Mouse (Mus musculus): ENCODE results near the gene Kif3b. TPM values are rescaled to one million over a fixed set of nuclear protein-coding genes. Genes with fewer than 3 reads are reported as not detected.

Kif3b gene
- polyA plus RNA-seq, 1 experiment from 2014 or later, result 16.4 TPM

DNA sequence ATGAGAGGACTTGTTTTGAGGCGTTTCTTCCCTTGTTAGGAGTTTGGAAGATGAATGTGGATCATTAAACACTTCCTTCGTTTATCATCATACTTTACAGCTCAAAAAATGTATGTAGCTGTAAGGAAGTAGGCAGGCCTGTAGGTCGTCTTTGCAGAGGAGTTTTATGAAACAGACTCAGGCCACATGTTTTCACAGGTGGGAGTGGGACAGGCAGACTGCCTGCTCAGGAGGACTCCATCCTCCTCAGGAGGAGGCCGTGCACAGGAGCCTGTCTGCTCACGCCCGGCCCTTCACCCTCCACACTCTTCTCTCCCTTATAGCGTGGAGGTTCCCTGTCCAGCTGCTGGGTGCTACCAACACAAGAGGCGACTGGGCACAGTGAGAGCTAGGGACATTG, 17.9 kb downstream of the Kif3b start:
- WGBS, result 76% methylated on average over 7 of the region's 8 CpGs
- no peak for ATAC-seq (ENCODE audit: low read depth)
- no peaks in the 10 kb centered on the region for H3K9me3 ChIP-seq (ENCODE audit: control insufficient read depth, low read length)

DNA sequence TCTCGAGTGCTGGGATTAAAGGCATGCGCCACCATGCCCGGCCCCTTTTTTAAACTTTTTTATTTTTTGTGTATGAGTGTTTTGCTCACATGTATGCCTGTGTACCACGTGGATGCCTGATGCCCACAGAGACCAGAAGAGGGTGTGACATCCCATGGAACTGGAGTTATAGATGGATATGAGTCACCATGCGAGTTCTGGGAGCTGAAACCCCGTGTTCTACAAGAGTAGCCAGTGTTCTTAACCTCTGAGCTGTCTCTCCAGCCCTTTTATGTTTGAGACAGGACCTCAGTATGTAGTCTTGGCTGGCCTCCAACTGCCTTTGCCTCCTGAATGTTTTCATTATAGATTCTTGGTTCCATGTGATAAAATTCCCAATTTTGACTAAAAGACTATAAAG, 19.0 kb downstream of the Kif3b start:
- no peak overlapping the region for H3K4me3 ChIP-seq (ENCODE audit: low read depth, low read length)
- no peak overlapping the region for H3K27ac ChIP-seq (ENCODE audit: low read depth, low read length)
- H3K9me3 ChIP-seq (ENCODE audit: control insufficient read depth, low read length), result no peaks in the 10 kb centered on the region
- no peak overlapping the region for H3K4me2 ChIP-seq (ENCODE audit: low read depth, low read length)
- no peak overlapping the region for H3K9ac ChIP-seq (replicated peaks; ENCODE audit: low read depth, low read length)
- WGBS, result 80% methylated on average over 6 of the region's 6 CpGs
- no peak for ATAC-seq (ENCODE audit: low read depth)
- H3K4me1 ChIP-seq (ENCODE audit: control insufficient read depth, insufficient read depth, low read length), result 0 out of 2 replicates have a peak, but pooled peaks cover under 1% of the 10 kb centered on the region
- H3K36me3 ChIP-seq (ENCODE audit: control insufficient read depth, insufficient read depth, low read length), result no peaks in the 10 kb centered on the region
- no peaks in the 10 kb centered on the region for H3K27me3 ChIP-seq (ENCODE audit: control insufficient read depth, insufficient read depth, low read length)

More for the DNA sequence above, 17.9 kb downstream of the Kif3b start:
- H3K27me3 ChIP-seq (ENCODE audit: control insufficient read depth, insufficient read depth, low read length), result no peaks in the 10 kb centered on the region
- H3K36me3 ChIP-seq (ENCODE audit: control insufficient read depth, insufficient read depth, low read length), result no peaks in the 10 kb centered on the region
- H3K4me3 ChIP-seq (ENCODE audit: low read depth, low read length), result no peak overlapping the region
- no peak overlapping the region for H3K9ac ChIP-seq (replicated peaks; ENCODE audit: low read depth, low read length)
- H3K4me1 ChIP-seq (ENCODE audit: control insufficient read depth, insufficient read depth, low read length), result 0 out of 2 replicates have a peak, but pooled peaks cover 3% of the 10 kb centered on the region
- H3K4me2 ChIP-seq (ENCODE audit: low read depth, low read length), result no peak overlapping the region
- H3K27ac ChIP-seq (ENCODE audit: low read depth, low read length), result no peak overlapping the region

DNA sequence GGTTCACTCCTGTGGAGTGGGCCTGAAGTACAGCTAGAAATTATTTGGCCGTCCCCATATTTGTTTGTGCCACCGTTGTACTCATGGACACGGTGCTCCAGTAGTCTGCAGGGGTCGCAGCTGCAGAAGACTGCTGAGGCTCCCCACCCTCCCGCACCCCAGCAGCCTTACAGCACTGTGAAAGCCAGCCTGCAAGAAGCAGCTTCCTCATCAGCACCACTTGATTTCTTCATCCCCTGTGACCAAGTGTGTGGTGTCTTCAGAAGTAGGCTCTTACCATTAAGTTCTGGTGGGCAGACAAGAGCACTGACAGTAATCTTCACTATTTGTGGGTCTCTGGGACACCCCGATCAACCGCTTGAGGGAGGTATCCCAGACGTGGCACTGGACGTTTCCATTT, 21.7 kb downstream of the Kif3b start:
- H3K4me3 ChIP-seq (ENCODE audit: low read depth, low read length), result no peak overlapping the region
- 95% methylated on average over 9 of the region's 9 CpGs for WGBS
- H3K27me3 ChIP-seq (ENCODE audit: control insufficient read depth, insufficient read depth, low read length), result no peaks in the 10 kb centered on the region
- H3K4me1 ChIP-seq (ENCODE audit: control insufficient read depth, insufficient read depth, low read length), result no peaks in the 10 kb centered on the region
- H3K36me3 ChIP-seq (ENCODE audit: control insufficient read depth, insufficient read depth, low read length), result peaks cover 14% of the 10 kb centered on the region; the same call in 1 of the 2 replicates
- H3K9me3 ChIP-seq (ENCODE audit: control insufficient read depth, low read length), result no peaks in the 10 kb centered on the region
- H3K9ac ChIP-seq (replicated peaks; ENCODE audit: low read depth, low read length), result no peak overlapping the region
- no peak overlapping the region for H3K4me2 ChIP-seq (ENCODE audit: low read depth, low read length)
- ATAC-seq (ENCODE audit: low read depth), result no peak
- H3K27ac ChIP-seq (ENCODE audit: low read depth, low read length), result no peak overlapping the region

DNA sequence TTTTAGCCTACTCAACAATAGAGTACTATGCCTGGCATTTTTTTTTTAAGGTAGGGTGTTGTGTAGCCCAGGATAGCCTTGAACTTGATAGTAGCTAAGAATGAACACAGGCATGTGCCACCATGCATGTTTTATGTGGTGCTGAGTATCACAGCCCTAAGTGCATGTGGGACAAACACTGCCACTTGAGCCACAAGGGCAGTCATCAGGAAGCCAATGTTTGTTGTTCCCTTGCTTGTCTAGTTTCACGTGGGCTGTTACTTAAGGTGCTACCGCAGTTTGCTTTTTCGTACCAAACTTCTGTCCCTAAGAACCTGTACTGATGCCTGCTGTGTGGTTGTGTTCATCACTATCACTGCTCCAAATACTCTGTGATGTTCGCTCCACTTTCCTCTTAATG, 27.2 kb downstream of the Kif3b start:
- no peak overlapping the region for H3K4me2 ChIP-seq (ENCODE audit: low read depth, low read length)
- H3K27ac ChIP-seq (ENCODE audit: low read depth, low read length), result no peak overlapping the region
- ATAC-seq (ENCODE audit: low read depth), result no peak
- H3K27me3 ChIP-seq (ENCODE audit: control insufficient read depth, insufficient read depth, low read length), result no peaks in the 10 kb centered on the region
- no peak overlapping the region for H3K4me3 ChIP-seq (ENCODE audit: low read depth, low read length)
- no peaks in the 10 kb centered on the region for H3K4me1 ChIP-seq (ENCODE audit: control insufficient read depth, insufficient read depth, low read length)
- peaks cover 45% of the 10 kb centered on the region for H3K36me3 ChIP-seq (ENCODE audit: control insufficient read depth, insufficient read depth, low read length)
- H3K9me3 ChIP-seq (ENCODE audit: control insufficient read depth, low read length), result no peaks in the 10 kb centered on the region
- 94% methylated on average over 4 of the region's 4 CpGs for WGBS
- H3K9ac ChIP-seq (replicated peaks; ENCODE audit: low read depth, low read length), result no peak overlapping the region

DNA sequence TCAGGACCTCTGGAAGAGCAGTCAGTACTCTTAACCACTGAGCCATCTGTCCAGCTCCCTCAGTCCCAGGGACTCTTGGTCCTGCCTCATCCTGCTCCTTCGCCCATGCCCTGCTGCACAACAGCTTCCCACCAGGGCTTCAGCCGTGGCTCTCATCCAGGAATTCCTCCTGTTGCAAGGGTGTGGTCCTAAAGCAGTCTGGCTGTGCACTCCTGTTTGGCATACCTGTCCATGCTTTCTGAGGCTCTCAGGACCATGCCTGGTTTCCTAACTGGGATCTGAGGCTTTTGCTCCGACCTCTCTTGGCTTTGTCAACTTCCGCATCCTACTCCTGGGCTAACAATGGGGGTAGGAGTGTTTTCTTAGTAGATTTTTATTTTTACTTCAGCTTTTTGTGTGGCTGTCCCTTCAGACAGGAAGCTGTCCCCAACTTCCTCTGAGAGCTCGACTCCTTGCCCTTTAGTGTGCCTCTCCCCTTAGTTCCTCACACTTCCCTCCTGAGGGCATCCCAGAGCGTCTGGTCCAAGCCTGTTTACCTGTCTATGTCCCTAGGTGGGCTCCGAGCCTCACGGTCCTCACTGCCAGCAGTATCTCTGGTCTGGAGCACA, 27.9 kb downstream of the Kif3b start:
- Histone ChIP-seq H3K36me3 (ENCODE audit: control insufficient read depth, insufficient read depth, low read length) (peaks cover 52% of the 10 kb centered on the region), H3K4me3 (ENCODE audit: low read depth, low read length) (no peak overlapping the region), H3K9me3 (ENCODE audit: control insufficient read depth, low read length) (no peaks in the 10 kb centered on the region), H3K27ac (ENCODE audit: low read depth, low read length) (no peak overlapping the region), H3K4me2 (ENCODE audit: low read depth, low read length) (no peak overlapping the region), H3K9ac (replicated peaks; ENCODE audit: low read depth, low read length) (no peak overlapping the region), H3K27me3 (ENCODE audit: control insufficient read depth, insufficient read depth, low read length) (no peaks in the 10 kb centered on the region), H3K4me1 (ENCODE audit: control insufficient read depth, insufficient read depth, low read length) (no peaks in the 10 kb centered on the region)
- WGBS, result 82% methylated on average over 8 of the region's 8 CpGs
- no peak for ATAC-seq (ENCODE audit: low read depth)

DNA sequence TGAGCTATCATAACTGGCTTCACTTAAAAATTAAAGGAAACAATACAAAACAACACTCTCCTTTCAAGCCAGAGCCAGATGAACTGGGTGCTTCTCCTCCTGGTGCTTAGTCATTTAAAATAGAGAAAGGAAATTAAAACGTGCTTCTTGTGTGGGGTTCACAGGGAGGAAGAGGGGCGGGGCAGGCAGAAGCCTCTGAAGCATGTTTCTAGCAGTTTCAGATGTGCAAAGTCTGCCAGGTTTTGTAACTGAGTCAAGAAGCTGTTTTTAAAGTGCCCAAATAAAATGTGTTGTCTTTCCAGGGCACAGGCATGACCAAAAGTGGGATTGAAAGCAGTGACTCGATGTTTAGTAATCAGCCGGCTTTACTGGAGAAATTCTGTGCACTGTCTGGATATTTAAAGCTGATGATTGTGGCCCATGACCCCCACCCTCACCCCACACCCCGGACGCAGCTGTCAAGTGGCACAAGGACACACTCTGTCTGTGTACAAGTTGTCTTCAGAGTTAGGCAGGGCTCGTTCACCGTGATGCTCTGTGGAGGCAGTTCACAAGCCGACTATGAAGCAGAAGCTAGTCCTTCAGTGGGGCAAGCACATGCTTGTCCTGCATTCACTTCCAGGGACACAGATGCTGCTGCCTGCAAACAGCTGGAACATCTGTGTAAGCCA, 34.6 kb downstream of the Kif3b start:
- peaks cover 61% of the 10 kb centered on the region for H3K36me3 ChIP-seq (ENCODE audit: control insufficient read depth, insufficient read depth, low read length)
- no peaks in the 10 kb centered on the region for H3K27me3 ChIP-seq (ENCODE audit: control insufficient read depth, insufficient read depth, low read length)
- H3K9me3 ChIP-seq (ENCODE audit: control insufficient read depth, low read length), result no peaks in the 10 kb centered on the region
- H3K4me1 ChIP-seq (ENCODE audit: control insufficient read depth, insufficient read depth, low read length), result no peaks in the 10 kb centered on the region
- WGBS, result 88% methylated on average over 9 of the region's 9 CpGs
- H3K9ac ChIP-seq (replicated peaks; ENCODE audit: low read depth, low read length), result no peak overlapping the region
- no peak overlapping the region for H3K27ac ChIP-seq (ENCODE audit: low read depth, low read length)
- no peak overlapping the region for H3K4me3 ChIP-seq (ENCODE audit: low read depth, low read length)
- no peak for ATAC-seq (ENCODE audit: low read depth)
- no peak overlapping the region for H3K4me2 ChIP-seq (ENCODE audit: low read depth, low read length)

DNA sequence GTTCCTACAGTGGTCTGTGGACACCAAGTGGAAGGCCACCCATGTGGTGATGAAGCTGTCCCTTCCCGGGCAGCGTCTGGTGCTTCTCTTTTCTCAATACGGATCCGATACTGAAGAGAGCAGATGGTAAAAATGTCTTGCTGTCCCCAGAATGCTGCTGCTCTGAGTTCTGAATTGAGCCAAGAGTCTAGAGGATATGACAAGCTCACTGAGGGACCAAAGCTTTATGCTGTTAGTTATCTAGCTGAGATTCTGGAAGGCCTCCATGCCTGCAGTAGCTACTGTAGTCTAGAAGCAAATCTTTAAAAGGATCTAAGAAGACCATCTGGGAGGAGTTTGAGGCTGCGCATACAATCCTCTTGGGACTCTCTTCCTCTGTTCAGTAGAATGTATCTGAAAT, 41.1 kb downstream of the Kif3b start:
- H3K4me3 ChIP-seq (ENCODE audit: low read depth, low read length), result no peak overlapping the region
- no peaks in the 10 kb centered on the region for H3K9me3 ChIP-seq (ENCODE audit: control insufficient read depth, low read length)
- no peaks in the 10 kb centered on the region for H3K4me1 ChIP-seq (ENCODE audit: control insufficient read depth, insufficient read depth, low read length)
- peaks cover 30% of the 10 kb centered on the region for H3K36me3 ChIP-seq (ENCODE audit: control insufficient read depth, insufficient read depth, low read length)
- H3K9ac ChIP-seq (replicated peaks; ENCODE audit: low read depth, low read length), result no peak overlapping the region
- no peak overlapping the region for H3K27ac ChIP-seq (ENCODE audit: low read depth, low read length)
- no peaks in the 10 kb centered on the region for H3K27me3 ChIP-seq (ENCODE audit: control insufficient read depth, insufficient read depth, low read length)
- WGBS, result 93% methylated on average over 5 of the region's 5 CpGs
- H3K4me2 ChIP-seq (ENCODE audit: low read depth, low read length), result no peak overlapping the region
- ATAC-seq (ENCODE audit: low read depth), result no peak

DNA sequence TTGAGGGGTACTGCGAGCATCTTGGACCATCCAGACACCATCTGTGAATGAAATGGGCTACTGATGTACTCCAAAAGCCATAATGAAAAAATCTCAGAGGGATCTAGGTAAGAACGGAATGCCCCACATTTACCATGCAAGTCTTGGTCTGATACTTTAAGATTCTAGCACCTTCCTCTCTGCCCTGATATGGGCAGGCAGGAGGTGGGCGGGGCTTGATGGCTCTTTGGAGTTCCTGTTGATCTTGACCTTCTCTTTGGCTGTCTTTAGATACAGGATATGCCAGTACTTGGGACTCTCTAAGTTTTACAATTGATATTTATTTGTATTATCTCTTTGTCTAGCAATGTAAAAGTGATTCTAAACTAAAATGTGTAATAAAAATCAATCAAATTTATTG, 41.8 kb downstream of the Kif3b start:
- Histone ChIP-seq H3K4me3 (ENCODE audit: low read depth, low read length) (no peak overlapping the region), H3K36me3 (ENCODE audit: control insufficient read depth, insufficient read depth, low read length) (peaks cover 28% of the 10 kb centered on the region), H3K4me2 (ENCODE audit: low read depth, low read length) (no peak overlapping the region), H3K27me3 (ENCODE audit: control insufficient read depth, insufficient read depth, low read length) (no peaks in the 10 kb centered on the region), H3K9ac (replicated peaks; ENCODE audit: low read depth, low read length) (no peak overlapping the region), H3K9me3 (ENCODE audit: control insufficient read depth, low read length) (no peaks in the 10 kb centered on the region), H3K27ac (ENCODE audit: low read depth, low read length) (no peak overlapping the region), H3K4me1 (ENCODE audit: control insufficient read depth, insufficient read depth, low read length) (no peaks in the 10 kb centered on the region)
- no peak for ATAC-seq (ENCODE audit: low read depth)
- WGBS, result 99% methylated on average over 3 of the region's 3 CpGs

DNA sequence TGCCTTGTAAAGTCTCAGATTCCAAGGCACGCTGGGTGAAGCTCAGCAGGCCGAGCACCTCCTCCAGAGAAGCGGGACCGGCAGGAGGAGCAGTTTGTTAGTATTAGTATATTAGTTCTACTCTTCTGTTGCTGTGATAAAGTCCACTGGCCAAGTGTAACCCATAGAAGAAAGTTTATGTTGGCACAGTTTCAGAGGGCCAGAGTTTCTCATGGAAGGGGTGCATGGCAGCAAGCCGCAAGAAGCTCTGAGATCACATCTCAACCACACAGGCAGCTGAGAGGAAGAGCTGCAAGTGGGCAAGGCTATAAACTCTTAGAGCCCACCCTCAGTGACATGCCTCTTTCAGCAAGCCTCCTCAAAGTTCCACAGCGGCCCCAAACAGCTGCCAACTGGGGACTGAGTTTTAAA, 42.6 kb downstream of the Kif3b start:
- H3K27ac ChIP-seq (ENCODE audit: low read depth, low read length), result no peak overlapping the region
- no peaks in the 10 kb centered on the region for H3K27me3 ChIP-seq (ENCODE audit: control insufficient read depth, insufficient read depth, low read length)
- no peak for ATAC-seq (ENCODE audit: low read depth)
- no peak overlapping the region for H3K4me3 ChIP-seq (ENCODE audit: low read depth, low read length)
- H3K4me2 ChIP-seq (ENCODE audit: low read depth, low read length), result no peak overlapping the region
- H3K9ac ChIP-seq (replicated peaks; ENCODE audit: low read depth, low read length), result no peak overlapping the region
- H3K36me3 ChIP-seq (ENCODE audit: control insufficient read depth, insufficient read depth, low read length), result peaks cover 23% of the 10 kb centered on the region
- WGBS, result 78% methylated on average over 6 of the region's 6 CpGs
- H3K9me3 ChIP-seq (ENCODE audit: control insufficient read depth, low read length), result no peaks in the 10 kb centered on the region
- H3K4me1 ChIP-seq (ENCODE audit: control insufficient read depth, insufficient read depth, low read length), result no peaks in the 10 kb centered on the region

All from neural tube, embryonic 14.5 days (tissue).